Mouse (Mus musculus): ENCODE results near the gene Thtpa.

DNA sequence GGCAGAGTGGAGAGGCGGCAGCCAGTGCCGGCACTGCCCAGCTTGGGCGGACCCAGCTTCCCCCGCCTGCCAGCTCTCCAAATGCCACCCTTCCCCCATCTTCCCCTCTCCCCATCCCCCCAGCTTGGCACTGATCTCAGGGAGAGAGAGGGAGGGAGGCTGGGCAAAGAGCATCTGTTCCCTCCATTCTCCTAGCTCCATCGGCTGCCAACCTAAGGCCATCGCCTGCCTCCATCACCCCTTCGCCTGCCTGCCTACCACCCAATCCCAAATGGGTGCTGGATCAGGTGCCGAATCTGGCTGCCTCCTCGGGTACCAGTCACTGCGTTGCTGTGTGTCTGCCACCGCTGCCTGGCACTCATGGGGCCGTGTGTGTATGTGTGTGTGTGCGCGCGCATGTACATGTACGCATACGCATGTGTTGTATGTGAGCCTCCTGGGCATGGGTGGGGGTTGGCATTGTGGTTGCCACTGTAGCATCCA is 40.8 kb upstream of the Thtpa start:
- TF ChIP-seq CTCF (IDR thresholded peaks at IDR 0.05; ENCODE audit: low read depth), result no peak
- no peak for TF ChIP-seq EP300 (IDR thresholded peaks at IDR 0.05; ENCODE audit: low read depth)

Measured in liver, embryonic 14.5 days (tissue).